Mouse (Mus musculus): ENCODE results near the gene Iyd.
"Not testable (repeated sequence)": the region's sequence is repeated elsewhere in the genome, so short reads cannot be mapped to it uniquely, and the experiment has no call there.

Gene Iyd

GRCm38 (mm10) chr10:3540003-3540827 lies at the start of gene Iyd:
Iyd (plus strand) TSS chr10:3540240.
- DNase-seq (ENCODE audit: low spot score), result no peak

- DNase-seq (ENCODE audit: low spot score), result no peak
Observed at GRCm38 (mm10) chr10:3496791-3497190, 43.2 kb upstream of the Iyd start.

GRCm38 (mm10) chr10:3500846-3501245 lies 39.2 kb upstream of the Iyd start:
- DNase-seq (ENCODE audit: low spot score), result not testable (repeated sequence)

- peak; percentile 74 for DNase-seq (ENCODE audit: low spot score)
Observed at GRCm38 (mm10) chr10:3507484-3508221, 32.4 kb upstream of the Iyd start.

- no peak for DNase-seq (ENCODE audit: low spot score)
Observed at GRCm38 (mm10) chr10:3508222-3508588, 31.8 kb upstream of the Iyd start.

- no peak for DNase-seq (ENCODE audit: low spot score)
Observed at GRCm38 (mm10) chr10:3508746-3509145, 31.3 kb upstream of the Iyd start.

- DNase-seq (ENCODE audit: low spot score), result no peak
Observed at GRCm38 (mm10) chr10:3509663-3510277, 30.3 kb upstream of the Iyd start.

GRCm38 (mm10) chr10:3510486-3510885 lies 29.6 kb upstream of the Iyd start:
- DNase-seq (ENCODE audit: low spot score), result no peak

- DNase-seq (ENCODE audit: low spot score), result no peak
Observed at GRCm38 (mm10) chr10:3511401-3511800, 28.6 kb upstream of the Iyd start.

GRCm38 (mm10) chr10:3512620-3513305 lies 27.3 kb upstream of the Iyd start:
- DNase-seq (ENCODE audit: low spot score), result peak; percentile 32

- no peak for DNase-seq (ENCODE audit: low spot score)
Observed at GRCm38 (mm10) chr10:3513947-3514346, 26.1 kb upstream of the Iyd start.

GRCm38 (mm10) chr10:3514634-3515033 lies 25.4 kb upstream of the Iyd start:
- DNase-seq (ENCODE audit: low spot score), result peak; percentile 37

- DNase-seq (ENCODE audit: low spot score), result no peak
Observed at GRCm38 (mm10) chr10:3516442-3516841, 23.6 kb upstream of the Iyd start.

GRCm38 (mm10) chr10:3523044-3523793 lies 16.8 kb upstream of the Iyd start:
- no peak for DNase-seq (ENCODE audit: low spot score)

- DNase-seq (ENCODE audit: low spot score), result no peak
Observed at GRCm38 (mm10) chr10:3524513-3524912, 15.5 kb upstream of the Iyd start.

GRCm38 (mm10) chr10:3525420-3526019 lies 14.5 kb upstream of the Iyd start:
- DNase-seq (ENCODE audit: low spot score), result no peak

- no peak for DNase-seq (ENCODE audit: low spot score)
Observed at GRCm38 (mm10) chr10:3529807-3530206, 10.2 kb upstream of the Iyd start.

- DNase-seq (ENCODE audit: low spot score), result no peak
Observed at GRCm38 (mm10) chr10:3530661-3531060, 9.4 kb upstream of the Iyd start.

GRCm38 (mm10) chr10:3531375-3531774 lies 8.7 kb upstream of the Iyd start:
- DNase-seq (ENCODE audit: low spot score), result peak; percentile 84

- peak; percentile 60 for DNase-seq (ENCODE audit: low spot score)
Observed at GRCm38 (mm10) chr10:3534445-3534844, 5.6 kb upstream of the Iyd start.

- DNase-seq (ENCODE audit: low spot score), result no peak
Observed at GRCm38 (mm10) chr10:3536361-3536760, 3.7 kb upstream of the Iyd start.

Measured in layer of hippocampus, adult 11-12 months (tissue).